ENCODE assay signal across 12 mouse cellular contexts in genomic region chr12:54598358-54598757, GRCm38 (mm10).
"Had no signal": no experiment of that assay in that cellular context is flagged by ENCODE, and none has a peak within 500 bp of the region (broad histone marks: within the 10 kb centered on the region; RNA-seq: fewer than 3 reads in every experiment).

No protein-coding gene starts in this region.

- DNase-seq: kidney, adult 18-20 months; kidney, postnatal 25 days; layer of hippocampus, adult 9-11 months; liver; liver, embryonic 13.5 days; lung, adult 2 months; retina, postnatal 1 day; right cerebral cortex, postnatal 25 days; spleen, adult 18-20 months; thymus, adult 18-20 months; thymus, postnatal 4 days had no signal

- ATAC-seq: midbrain, embryonic 15.5 days had no signal
